Mouse (Mus musculus): ENCODE data around the gene Tfr2.

Gene Tfr2

GRCm38 (mm10) chr5:137569665-137570064 is at the start of gene Tfr2:
Tfr2 (plus strand) TSS chr5:137569840.
- DNase-seq (ENCODE audit: low spot score in 2 of 2), result no peak

DNA sequence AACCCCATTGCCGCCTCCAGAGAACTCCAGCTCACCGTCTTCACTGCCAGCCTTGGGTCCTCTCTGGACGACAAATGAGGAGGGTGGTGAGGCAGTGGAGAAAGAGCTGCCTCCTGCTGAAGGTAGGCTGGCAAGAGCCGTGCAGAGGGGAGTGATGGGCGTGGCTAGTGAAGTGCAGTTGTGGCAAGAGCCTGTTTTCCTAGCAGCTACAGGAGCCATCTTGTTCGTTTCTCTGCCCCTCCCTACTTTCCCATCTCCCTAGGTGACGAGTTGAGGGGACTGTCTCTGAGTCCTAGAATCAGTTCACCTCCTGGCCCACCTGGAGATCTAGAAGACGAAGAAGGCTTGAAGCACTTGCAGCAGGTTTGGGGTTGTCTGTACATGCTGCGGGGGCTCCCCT is 47.8 kb upstream of the Tfr2 start:
- no peak for DNase-seq (ENCODE audit: low spot score in 2 of 2)

DNA sequence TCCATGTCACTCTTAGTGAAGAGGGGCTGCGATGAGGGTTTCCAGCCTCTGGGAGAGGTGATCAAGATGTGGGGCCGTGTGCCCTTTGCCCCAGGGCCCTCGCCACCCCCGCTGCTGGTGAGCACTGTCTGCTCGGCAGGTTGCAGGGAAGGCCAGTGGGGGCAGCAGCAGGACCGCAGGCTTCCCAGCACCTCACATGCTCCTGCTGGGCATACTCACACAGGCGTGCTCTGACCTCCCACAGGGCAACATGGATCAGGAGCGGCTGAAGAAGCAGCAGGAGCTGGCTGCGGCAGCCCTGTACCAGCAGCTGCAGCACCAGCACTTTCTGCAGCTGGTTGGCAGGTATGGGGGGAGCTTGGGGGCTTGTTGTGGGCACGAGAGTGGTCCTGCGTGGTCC is 46.9 kb upstream of the Tfr2 start:
- DNase-seq (ENCODE audit: low spot score in 2 of 2), result no peak

DNA sequence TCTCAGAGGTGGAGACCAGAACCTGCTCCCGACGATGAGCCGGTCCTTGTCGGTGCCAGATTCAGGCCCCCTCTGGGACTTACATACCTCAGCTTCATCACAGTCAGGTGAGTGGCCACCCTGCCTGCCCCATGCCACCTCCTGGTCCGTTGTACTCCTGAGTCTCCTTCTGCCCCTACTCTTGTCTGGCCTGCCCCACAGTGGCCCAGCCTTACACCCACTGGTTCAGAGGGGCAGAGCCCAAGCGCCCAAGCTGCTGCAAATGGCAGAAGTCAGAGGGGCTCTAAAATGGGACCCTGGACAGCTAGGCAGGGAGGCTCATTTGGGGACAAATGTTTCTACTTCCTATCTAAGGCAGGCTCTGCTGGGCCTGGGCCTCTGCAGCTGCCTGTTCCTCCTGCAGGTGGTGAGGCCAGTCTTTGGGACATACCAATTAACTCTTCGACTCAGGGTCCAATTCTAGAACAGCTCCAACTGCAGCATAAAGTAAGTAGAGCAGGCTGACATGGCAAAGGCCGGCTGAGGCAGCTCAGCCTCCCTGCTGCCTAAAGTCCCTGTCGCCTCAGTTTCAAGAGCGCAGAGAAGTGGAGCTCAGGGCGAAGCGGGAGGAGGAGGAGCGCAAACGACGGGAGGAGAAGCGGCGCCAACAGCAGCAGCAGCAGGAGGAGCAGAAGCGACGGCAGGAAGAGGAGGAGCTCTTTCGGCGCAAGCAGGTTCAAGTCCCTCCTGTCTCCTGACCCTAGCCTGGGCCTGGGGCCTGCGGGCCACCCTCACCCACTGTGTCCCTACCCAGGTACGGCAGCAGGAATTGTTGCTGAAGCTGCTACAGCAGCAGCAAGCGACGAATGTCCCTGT is 46.0 kb upstream of the Tfr2 start:
- DNase-seq (ENCODE audit: low spot score in 2 of 2), result no peak

GRCm38 (mm10) chr5:137524251-137524515 is 45.5 kb upstream of the Tfr2 start:
- no peak for DNase-seq (ENCODE audit: low spot score in 2 of 2)

- no peak for DNase-seq (ENCODE audit: low spot score in 2 of 2)
These were observed 45.0 kb upstream of the Tfr2 start for GRCm38 (mm10) chr5:137524671-137525070.

DNA sequence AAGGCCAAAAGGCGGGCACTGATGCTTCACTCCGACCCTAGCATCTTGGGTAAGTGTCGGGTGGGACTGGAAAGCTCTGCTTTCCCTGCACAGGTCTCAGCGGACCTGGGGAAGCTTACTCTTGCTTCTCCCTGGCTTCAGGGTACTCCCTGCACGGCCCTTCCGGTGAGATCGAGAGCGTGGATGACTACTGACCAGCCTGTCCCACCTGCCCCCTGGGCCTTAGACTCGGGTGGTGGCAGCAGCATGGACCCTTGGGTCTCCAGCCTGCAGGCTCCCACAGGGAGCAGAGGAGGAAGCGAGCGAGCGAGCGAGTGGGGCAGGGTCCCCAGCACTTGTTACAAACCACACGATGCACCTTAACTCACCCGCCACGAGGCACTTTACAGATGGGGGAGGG is 44.1 kb upstream of the Tfr2 start:
- DNase-seq (ENCODE audit: low spot score in 2 of 2), result no peak

- no peak for DNase-seq (ENCODE audit: low spot score in 2 of 2)
These were observed 43.3 kb upstream of the Tfr2 start for GRCm38 (mm10) chr5:137526192-137526936.

GRCm38 (mm10) chr5:137527413-137527812 is 42.2 kb upstream of the Tfr2 start:
- DNase-seq (ENCODE audit: low spot score in 2 of 2), result no peak

GRCm38 (mm10) chr5:137528247-137528968 is 41.2 kb upstream of the Tfr2 start:
- DNase-seq (ENCODE audit: low spot score in 2 of 2), result no peak

- DNase-seq (ENCODE audit: low spot score in 2 of 2), result no peak
These were observed 40.2 kb upstream of the Tfr2 start for GRCm38 (mm10) chr5:137529221-137529995.

DNA sequence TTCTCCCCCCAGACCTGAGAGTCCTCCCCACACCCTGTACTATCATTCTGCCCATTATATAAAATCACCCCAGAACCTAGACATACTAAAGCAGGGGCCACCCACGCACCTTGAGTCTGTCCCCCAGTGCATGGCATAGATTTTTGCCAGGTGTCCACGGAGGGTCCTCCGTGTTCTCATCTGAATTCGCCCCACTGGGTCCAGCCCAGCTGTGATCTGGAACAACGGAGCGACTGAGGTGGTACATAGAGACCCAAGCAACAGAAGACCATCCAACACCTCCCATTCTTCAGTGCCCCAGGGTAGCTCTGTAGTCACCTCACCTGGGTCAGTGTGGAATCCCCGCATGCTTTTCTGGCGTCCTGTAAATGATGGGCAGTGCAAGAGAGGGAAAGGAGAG is 39.6 kb upstream of the Tfr2 start:
- no peak for DNase-seq (ENCODE audit: low spot score in 2 of 2)

GRCm38 (mm10) chr5:137530588-137531413 is 38.8 kb upstream of the Tfr2 start:
- no peak for DNase-seq (ENCODE audit: low spot score in 2 of 2)

DNA sequence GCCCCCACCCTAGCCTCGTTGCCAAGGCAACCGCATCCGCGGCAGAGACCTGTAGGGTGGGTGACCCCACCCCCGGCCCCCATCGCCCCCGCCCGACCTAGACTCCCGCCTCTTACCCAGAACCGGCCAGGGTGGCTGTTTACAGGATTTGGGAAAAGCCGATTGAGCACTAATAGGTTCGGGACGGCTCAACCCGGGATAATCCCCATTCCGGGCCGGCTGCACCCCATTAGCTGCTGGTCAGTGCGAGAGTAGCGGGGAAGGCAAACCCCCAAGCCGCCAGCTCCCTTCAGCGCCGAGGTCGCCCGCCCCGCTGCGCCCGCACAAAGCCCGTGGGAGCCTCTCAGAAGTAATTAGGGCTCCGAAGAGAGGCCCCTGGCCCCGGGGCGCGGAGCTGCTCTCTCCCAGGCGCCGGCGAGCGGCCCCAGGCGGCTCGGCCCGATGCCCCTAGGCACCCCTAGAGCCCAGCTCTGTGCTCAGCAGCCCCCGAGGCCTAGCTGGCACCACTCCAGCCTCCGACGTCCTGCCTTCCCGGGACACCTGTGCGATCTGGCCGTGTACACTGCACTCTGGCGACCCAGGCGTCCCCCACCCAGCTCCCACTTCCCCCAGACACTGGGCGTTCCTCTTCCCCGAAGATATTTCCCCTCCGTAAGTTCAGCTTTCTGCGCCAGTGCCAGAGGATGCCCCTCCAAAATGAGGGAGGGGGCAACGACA is 38.1 kb upstream of the Tfr2 start:
- peak in 1 of 2 experiments; percentile 61 for DNase-seq (ENCODE audit: low spot score in 2 of 2)

GRCm38 (mm10) chr5:137532131-137532807 is 37.4 kb upstream of the Tfr2 start:
- no peak for DNase-seq (ENCODE audit: low spot score in 2 of 2)

- DNase-seq (ENCODE audit: low spot score in 2 of 2), result no peak
These were observed 36.9 kb upstream of the Tfr2 start for GRCm38 (mm10) chr5:137532808-137533116.

GRCm38 (mm10) chr5:137533117-137533827 is 36.4 kb upstream of the Tfr2 start, which contains the start of the genes Epo and Gnb2:
Epo (minus strand) TSS chr5:137533242.
Gnb2 (minus strand) TSS chr5:137533510.
- DNase-seq (ENCODE audit: low spot score in 2 of 2), result peak; percentile 96 to 97

- DNase-seq (ENCODE audit: low spot score in 2 of 2), result no peak
These were observed 34.9 kb upstream of the Tfr2 start for GRCm38 (mm10) chr5:137534762-137535161.

- DNase-seq (ENCODE audit: low spot score in 2 of 2), result no peak
These were observed 34.3 kb upstream of the Tfr2 start for GRCm38 (mm10) chr5:137535318-137535717.
